Mouse (Mus musculus) kidney, postnatal 36 days (tissue): ENCODE results near the gene Olfr545.
"Not testable (repeated sequence)": the region's sequence is repeated elsewhere in the genome, so short reads cannot be mapped to it uniquely, and the experiment has no call there.

Source experiments
- DNase-seq, 2 experiments: peaks; one replicate each; pipeline ENCODE4 v3.0.0; 2021 to 2022; ENCODE audit warnings: mixed read lengths in 2 of 2

The Olfr545 gene

GRCm38 (mm10) chr7:102499473-102499872, at the start of gene Olfr545:
Olfr545 (minus strand) TSS chr7:102499573.
- no peak for DNase-seq

GRCm38 (mm10) chr7:102541251-102541650, 41.9 kb upstream of the Olfr545 start:
- DNase-seq: no peak

GRCm38 (mm10) chr7:102540596-102540995, 41.2 kb upstream of the Olfr545 start, which contains the start of gene Olfr548-ps1:
Olfr548-ps1 (plus strand) TSS chr7:102540896.
- DNase-seq: no peak

DNA sequence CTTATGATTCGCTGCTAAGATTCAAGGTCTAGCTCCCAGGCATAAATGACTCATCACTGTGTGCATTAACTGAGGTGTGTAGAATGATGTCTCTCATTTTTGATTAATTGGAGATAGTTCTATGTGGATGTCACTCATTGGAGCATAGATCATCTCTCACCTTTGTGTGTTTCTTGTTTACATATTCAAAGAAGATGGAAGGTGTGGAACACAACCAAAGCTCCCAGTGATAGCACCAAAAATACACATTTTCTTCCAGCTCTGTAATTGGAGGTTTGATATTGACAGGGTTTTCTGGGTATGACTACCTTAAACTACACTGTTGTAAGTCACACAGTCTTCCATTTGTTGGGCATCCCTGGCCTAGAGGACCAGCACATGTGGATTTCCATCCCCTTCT, 35.1 kb upstream of the Olfr545 start, which contains the start of gene Olfr547:
Gene Olfr547, plus strand, starts transcription at position 301 of the 400 bp plus-strand sequence.
- no peak for DNase-seq

- no peak for DNase-seq
Observed at GRCm38 (mm10) chr7:102529052-102529451, 29.7 kb upstream of the Olfr545 start.

- no peak for DNase-seq
Observed at GRCm38 (mm10) chr7:102517051-102517335, 17.6 kb upstream of the Olfr545 start.

DNA sequence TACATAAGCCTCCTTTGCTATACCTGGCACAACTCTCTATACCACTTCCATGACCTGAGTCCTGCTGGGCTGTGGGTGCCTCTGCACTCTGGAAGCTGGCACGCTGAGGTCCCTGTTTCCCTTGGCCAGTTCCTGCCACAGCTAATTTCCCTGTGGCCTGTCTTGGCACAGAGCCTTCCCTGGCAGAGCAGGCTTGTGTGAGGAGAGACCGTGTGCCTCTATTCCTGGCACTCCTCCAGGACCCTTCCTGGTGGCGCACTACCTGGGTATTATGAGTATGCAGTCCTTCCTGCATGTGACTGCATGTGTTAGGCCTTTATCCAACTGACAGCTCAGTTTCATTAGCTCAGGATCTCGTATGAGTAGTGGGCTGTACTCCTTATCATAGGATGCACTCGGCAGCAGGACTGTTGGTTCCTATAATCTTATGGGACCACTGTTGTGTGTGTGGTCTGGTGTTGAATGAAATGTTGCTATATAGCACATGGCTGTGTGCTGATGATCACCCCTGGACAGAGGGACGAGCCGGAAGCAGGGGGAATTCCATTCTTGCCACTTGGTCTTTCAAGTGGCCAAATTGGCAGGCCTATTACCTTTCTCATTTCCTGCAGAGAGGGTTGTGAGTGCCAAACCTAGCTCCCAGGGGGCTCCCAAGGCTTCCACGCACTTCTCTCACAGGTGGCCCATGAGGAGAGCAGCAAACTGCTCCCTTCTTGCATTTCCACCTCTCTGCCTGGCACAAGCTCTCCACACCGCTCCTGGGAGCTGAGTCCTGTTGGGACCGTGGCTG, 17.1 kb upstream of the Olfr545 start:
- peak; percentile 5 to 32 for DNase-seq

DNA sequence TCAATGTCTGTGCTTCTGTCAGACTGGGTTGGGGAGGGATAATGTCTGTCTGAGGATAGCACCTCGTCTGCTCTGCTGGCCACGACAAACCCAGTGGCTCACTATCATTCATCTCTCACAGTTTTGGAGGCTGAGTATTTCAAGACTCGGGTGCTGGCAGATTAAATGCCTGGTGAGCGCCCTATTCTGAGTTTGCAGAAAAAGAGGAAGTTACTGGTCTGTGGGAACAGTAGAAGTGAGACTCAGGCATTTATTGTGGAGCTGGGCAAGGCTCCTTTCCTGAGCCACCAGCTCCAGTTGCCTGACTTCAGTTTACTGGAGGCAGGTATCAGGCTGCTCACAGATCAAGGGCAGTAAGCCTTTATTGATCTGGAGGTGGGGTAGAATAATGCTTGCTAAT, 14.8 kb upstream of the Olfr545 start:
- no peak for DNase-seq

- peak; percentile 73 to 96 for DNase-seq
Observed at GRCm38 (mm10) chr7:102512814-102513435, 13.6 kb upstream of the Olfr545 start.

DNA sequence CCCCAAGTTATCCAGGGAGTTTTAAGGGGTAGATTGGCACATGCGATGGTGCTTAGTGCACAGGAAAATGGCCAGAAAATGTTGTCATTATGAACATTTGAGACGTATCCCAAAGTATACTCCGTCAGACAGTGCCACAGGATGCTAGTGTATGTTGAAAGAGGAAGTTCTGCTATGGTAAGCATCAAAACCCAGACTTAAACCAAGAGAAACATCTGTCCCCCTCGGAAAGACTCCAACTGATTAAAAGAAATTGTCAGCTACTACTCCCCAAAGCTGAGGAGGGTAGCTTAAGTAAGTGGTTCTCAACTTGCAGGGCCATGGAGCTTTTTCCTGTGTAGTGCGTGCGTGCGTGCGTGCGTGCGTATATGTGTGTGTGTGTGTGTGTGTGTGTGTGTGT, 12.6 kb upstream of the Olfr545 start:
- DNase-seq: no peak

DNA sequence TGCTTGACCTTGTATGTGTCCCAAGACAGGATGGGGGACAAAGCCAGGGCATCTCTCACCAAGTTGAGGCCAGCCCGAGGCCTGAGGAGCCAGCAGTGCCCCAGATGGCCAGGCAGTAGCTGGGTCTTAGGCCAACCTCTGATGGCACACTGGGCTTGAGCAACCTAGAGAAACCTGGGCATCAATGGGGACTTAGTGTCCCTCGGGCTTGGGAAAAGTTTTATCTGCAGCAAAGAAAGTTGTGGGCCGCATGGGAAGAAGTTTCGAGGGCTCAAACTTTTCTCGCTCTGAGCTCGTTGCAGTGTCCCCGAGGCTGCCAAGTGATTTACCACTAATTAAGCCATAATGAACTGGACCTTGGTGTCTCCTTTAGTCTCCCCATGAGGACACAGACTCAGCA, 10.4 kb upstream of the Olfr545 start:
- no peak for DNase-seq

GRCm38 (mm10) chr7:102508666-102509065, 9.3 kb upstream of the Olfr545 start:
- no peak for DNase-seq

DNA sequence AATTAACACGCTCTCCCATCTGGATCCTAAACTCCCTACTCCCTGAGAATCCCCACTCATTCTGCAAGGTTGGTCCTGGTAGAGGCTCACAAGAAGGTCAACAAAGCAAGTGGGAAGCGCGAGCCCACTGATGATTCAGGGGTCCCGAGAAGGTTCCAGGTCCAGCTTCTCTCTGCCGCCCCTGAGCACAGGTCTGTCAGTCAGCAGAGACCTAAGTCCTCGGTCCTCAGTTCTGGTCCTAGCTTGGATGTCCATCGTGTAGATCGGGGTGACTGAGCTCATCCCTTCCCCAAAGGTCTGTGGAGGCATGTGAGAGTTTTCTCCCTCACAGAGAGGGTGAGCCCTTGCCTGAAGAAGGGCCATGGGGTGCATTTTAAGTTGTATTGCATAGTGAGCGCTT, 8.7 kb upstream of the Olfr545 start:
- DNase-seq: no peak

DNA sequence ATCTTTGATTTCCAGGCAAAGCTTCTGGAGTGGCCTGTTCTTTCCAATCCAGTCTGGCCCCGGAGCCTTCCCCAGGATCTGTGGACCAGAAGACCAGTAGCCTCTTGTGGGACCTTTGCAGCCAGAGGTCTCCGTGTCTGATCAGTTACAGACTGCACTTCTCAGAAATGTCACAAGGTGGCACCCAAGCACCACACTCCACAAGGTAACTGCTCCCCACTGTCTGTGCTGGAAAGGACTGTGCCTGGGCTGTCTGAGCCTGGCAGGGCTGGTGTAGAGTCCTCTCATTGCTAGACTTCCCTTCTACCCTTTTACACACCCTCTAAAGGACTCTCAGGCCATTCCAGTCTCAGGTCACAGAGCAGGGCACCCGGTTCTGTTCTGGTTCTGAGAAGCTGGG, 7.5 kb upstream of the Olfr545 start:
- peak; percentile 66 to 85 for DNase-seq

DNA sequence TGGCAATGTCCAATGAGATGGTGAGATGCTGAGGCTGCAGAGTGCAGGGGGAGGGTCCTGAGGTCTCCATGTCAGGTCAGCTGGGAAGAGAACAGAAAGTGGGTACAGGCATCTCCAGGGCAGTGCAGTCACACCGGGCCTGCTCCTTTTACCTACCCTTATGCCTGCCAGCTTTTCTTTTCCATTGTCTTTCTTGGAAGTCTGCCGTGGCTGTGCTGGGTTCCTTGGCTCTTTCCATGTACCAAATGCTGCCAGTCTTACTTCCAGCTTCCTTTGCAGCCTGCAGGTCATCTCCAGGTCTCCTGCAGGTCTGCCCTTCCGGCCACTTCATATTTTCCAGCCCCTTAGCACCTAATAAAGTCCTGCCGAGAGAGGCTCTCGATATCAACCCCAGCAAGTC, 2.6 kb upstream of the Olfr545 start:
- DNase-seq: no peak

DNA sequence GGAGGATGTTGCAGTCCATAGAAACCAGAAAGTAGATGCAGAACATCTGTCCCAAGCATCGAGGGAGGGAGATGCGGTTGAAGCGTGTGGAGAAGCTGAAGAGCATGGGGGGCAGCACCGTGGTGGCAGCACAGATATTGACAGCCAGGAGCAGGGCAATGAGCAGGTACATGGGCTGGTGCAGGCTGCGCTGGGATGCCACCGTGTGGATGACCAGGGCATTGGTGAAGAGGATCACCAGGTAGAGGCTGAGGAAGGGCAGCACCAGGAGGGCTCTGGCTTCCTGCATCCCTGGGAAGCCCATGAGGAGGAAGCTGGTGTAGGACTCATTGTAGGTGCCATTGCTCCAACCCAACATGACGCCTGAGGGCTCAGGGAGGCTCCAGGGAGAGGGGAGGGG, 5.0 kb downstream of the Olfr545 start:
- not testable (repeated sequence) for DNase-seq

GRCm38 (mm10) chr7:102488161-102488560, 11.2 kb downstream of the Olfr545 start, which contains the start of gene Olfr544:
Olfr544 (minus strand) TSS chr7:102488313.
- DNase-seq: no peak

- DNase-seq: no peak
Observed at GRCm38 (mm10) chr7:102486105-102486504, 13.3 kb downstream of the Olfr545 start.

DNA sequence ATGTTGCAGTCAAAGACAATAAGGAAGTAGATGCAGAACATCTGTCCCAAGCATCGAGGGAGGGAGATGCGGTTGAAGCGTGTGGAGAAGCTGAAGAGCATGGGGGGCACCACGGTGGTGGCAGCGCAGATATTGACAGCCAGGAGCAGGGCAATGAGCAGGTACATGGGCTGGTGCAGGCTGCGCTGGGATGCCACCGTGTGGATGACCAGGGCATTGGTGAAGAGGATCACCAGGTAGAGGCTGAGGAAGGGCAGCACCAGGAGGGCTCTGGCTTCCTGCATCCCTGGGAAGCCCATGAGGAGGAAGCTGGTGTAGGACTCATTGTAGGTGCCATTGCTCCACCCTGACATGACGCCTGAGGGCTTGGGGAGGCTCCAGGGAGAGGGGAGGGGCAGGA, 14.6 kb downstream of the Olfr545 start:
- not testable (repeated sequence) for DNase-seq

DNA sequence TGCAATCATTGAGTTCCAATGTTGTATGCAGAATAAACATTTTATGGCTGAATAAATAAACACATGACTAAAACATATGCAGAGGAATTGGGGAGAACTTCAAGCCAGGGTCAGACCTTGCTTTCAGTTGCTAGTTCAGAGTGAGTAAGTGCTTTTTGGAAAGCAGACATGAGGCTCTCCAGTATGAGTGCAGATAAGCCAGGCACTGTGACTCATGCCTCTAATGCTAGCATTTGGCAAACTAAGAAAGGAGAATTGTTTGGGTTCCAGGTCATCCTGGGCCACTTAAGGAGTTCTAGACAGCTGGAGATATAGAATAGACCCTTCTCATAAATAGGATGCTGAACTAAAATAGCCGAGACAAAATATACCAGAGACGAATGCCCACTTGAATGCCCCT, 15.7 kb downstream of the Olfr545 start:
- no peak for DNase-seq

DNA sequence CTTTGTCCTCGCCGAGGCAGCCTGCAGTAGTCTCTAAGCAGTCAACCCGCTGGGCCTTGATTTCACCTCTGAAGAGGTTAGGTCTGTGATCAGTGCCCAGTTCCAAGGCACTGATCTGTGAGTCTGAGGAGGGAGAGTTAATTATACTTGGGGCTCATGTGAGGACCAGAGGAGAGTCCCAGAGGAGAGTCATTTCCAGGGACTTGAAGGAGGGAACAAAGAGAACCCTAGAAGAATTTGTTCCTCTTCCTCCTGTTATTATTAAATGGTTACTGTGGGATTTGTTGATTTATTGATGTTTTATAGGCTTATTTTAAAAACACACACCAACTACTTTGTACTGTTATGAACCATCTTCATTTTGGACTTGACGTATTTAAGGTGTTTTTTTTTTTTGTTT, 17.8 kb downstream of the Olfr545 start, which contains the start of gene Olfr543:
Gene Olfr543, minus strand, starts transcription at position 101 of the 400 bp plus-strand sequence.
- DNase-seq: no peak

DNA sequence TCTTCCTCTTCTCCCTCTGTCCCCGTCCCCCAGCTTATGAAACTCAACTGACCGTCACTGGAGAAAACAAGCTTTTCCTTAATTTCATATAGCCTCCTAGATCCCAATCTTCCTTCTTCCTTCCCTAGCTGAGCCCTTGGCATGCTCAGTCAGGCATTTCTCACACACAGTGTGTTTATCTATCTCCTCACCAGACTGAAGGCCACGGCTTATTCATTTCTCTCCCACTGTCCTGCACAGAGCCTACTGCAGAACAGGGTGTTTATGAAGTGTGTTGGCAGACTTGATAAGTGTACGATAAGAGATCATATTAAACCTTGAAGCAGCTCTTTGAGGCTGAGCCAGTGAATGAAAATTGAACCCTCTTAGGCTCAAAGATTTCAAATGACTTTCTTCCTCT, 18.6 kb downstream of the Olfr545 start:
- DNase-seq: no peak

DNA sequence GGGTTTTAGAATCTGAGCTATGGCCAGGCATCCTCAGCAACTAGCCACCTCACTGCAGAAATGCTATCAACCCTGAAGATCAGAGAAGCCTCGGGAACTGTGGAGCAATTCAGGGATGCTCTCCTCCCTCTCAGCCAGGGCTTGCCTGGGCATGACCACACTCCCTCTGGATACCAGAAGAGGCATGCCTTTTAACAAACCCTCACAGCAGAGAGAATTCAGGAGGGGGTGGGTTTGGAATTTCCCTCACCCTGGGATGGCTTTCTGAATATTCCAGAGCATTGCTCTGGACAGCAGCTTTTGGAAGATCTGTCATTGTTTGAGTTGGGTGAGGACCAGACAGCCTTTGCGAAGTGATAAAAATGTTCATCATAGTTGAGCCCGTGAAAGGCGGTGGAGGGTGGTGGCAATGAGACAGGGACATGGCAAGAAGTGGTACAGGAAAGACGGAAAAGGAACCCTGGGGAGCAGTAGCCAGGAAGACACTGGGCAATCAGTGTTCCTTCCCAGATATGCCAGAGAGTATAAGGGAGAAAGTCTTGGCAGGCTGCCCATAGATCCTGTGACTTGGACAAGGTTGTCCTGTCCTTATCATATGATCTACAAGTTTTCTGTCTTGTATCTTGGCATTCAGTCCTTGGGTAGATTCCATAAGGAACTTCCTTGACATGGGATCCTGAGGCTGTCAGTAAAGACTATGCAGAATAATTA, 19.9 kb downstream of the Olfr545 start:
- peak; percentile 75 to 78 for DNase-seq

GRCm38 (mm10) chr7:102478926-102479325, 20.4 kb downstream of the Olfr545 start:
- DNase-seq: no peak
